Mouse (Mus musculus) brown adipose tissue, adult 24 weeks (tissue): Measurements from ENCODE around the gene Odf2. TPM values are rescaled to one million over a fixed set of nuclear protein-coding genes. Genes with fewer than 3 reads are reported as not detected.
"Not testable (repeated sequence)": the region's sequence is repeated elsewhere in the genome, so short reads cannot be mapped to it uniquely, and the experiment has no call there.

Experiments
- H3K27ac ChIP-seq: fragments of 200-500 bp; replicated peaks from 2 replicates; pipeline ENCODE4 v1.5.1; 2012; ENCODE audit warnings: low read depth, mild to moderate bottlenecking, low read length
- H3K4me1 ChIP-seq: fragments of 200-500 bp; 2 replicates; pipeline ENCODE4 v1.6.1; 2012; ENCODE audit warnings: low read length, mixed read lengths; ENCODE audit not compliant: control insufficient read depth, insufficient read depth, insufficient read length
- H3K4me3 ChIP-seq: fragments of 200-500 bp; 2 replicates; pipeline ENCODE4 v1.5.1; 2012; ENCODE audit warnings: low read depth, mild to moderate bottlenecking, low read length, moderate library complexity; ENCODE audit not compliant: insufficient read depth
- polyA plus RNA-seq: library from polyadenylated mRNA; stranded (reverse); fragments of >200 nt; gene quantifications from 2 replicates; pipeline ENCODE4 v1.2.4, GENCODE M21; 2012; ENCODE audit not compliant: missing spikeins, insufficient read depth, insufficient read length

Gene Odf2
- polyA plus RNA-seq, 1 experiment = 13.7 TPM

DNA sequence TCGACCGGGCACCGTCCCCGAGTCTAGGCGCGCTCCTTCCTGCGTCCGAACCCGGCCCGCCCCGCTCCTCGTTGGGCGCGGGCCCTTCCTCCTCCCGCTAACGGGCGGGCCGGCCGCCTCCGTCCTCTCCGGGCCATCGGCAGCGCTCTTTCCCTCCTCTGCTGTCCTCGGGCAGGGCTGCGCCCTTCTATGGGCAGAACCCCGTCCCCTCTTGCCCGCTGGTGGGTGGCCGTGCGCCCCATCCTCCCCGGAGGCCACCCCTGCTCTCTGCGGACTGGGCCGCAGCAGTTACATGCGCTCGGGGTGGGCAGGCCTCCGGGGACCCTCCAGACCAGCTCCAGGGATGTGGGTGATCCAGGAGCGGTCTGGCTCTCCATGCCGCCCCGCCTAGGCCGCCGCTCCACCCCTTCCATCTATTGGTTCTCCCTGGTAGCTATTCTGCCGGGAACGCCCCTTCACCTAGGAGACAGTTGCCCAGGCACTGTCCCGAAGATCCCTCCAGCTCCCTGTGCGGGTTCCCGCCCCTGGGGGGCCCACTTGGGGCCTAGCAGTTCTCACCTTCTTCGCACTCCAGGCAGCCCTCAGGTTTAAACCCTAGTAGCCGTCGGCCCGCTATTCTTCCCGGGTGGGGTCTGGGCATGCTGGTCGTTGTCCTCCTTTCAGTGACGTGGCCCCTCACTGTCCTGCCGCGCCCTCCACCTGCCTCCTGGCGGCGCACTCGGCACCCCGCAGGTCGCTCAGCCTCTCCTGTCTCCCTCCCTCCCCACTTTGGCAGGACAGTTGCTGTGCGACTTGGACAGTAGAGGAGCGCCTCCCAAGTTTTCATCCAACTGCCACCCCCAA lies 1.2 kb downstream of the Odf2 start:
- Histone ChIP-seq H3K4me3 (peak overlapping the region; percentile 84), H3K27ac (peak overlapping the region; percentile 25; the same call in 1 of the 2 replicates), H3K4me1 (peaks cover 4% of the 10 kb centered on the region; the same call in 1 of the 2 replicates)

DNA sequence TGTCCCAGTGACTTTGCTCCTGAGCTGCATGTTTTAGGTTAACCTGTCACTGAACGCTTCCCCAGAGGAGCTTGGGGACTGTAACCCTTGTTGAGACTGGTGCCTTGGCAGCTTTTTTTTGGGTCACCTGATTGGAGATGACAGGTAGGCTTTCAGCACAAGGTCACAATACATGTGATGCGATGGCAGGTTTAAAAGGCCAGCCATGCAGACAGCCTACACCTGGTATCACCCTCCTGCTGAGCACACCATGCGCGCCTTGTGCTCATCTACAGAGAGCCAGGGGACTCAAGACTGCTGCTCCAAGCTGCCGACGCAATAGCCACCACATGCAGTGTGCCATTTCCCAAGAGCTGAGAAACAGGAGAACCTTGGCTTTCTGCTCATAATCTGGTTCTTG lies 2.8 kb downstream of the Odf2 start:
- no peak overlapping the region for H3K4me3 ChIP-seq
- no peak overlapping the region for H3K27ac ChIP-seq
- H3K4me1 ChIP-seq = peaks cover 4% of the 10 kb centered on the region; the same call in 1 of the 2 replicates

DNA sequence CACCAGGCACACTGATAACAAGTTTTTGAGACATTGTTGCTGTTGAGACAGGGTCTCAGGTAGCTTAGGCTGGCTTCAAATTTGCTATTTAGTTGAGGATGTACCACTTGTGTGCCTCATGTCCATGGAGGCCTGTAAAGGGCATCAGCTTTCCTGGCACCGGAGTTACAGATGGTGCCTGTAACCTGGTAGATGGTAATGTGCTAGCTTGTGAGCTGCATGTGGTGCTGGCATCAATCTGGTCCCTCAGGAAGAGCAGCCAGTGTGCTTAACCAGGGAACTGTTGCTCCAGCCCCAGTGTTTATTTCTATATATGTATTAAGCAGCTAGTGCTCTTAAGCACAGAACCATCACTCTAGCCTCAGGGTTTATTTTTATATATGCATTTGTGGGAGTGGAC lies 7.0 kb downstream of the Odf2 start:
- Histone ChIP-seq H3K4me3 (no peak overlapping the region), H3K4me1 (no peaks in the 10 kb centered on the region; the same call in 1 of the 2 replicates), H3K27ac (no peak overlapping the region)

DNA sequence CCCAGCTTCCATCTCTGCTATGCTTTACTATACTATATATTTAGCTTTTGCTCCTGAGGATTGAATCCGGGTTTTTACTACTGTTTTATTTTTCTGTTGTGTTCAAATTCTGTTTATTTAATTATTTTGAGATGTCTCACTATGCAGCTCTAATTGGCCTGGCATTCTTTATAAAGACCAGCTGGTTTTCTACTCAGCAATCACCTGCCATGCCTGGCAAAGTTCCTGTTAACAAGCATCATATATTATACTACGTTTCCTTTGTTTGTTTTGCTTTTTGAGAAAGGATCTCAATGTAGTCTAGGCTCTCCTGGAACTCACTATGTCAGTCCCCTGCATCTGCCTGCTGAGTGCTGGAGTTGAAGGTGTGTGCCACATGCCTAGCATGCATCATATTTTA lies 8.3 kb downstream of the Odf2 start:
- H3K27ac ChIP-seq = no peak overlapping the region
- no peaks in the 10 kb centered on the region for H3K4me1 ChIP-seq
- no peak overlapping the region for H3K4me3 ChIP-seq

DNA sequence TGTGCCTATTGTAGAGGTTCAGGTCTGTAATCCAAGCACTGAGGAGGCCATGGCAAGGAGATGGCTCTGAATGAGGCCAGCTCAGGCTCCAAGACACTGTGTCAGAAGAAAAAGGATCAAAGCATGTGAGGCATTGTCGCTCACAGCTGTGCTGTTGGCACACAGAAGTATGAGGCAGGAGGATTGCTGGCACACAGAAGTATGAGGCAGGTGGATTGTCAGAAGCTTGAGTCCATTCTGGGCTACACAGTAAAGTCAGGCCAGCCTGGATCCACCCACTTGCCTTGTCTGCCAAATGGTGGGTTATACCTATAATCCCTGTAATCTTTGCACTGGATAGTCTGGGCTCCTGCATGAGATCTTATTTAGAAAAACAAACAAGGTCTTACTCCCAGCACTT lies 9.1 kb downstream of the Odf2 start:
- no peak overlapping the region for H3K27ac ChIP-seq
- no peaks in the 10 kb centered on the region for H3K4me1 ChIP-seq
- H3K4me3 ChIP-seq = no peak overlapping the region

DNA sequence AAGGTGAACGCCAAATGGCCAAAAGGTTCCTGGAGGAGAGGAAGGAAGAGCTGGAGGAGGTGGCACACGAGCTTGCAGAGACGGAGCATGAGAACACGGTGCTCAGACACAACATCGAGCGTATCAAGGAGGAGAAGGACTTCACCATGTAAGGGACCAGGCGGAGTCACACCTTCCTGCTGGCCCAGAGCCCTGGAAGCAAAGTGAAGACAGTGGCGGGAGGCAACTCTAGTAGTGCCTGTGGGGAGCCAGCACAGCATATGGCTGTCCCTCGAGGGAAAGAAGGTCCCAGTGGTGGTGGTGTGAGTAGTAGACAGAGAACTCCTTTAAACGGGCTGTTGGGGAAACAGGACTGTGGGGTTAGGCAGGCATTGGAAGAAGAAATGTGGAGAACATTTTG lies 13.2 kb downstream of the Odf2 start:
- no peak overlapping the region for H3K4me3 ChIP-seq
- no peaks in the 10 kb centered on the region for H3K4me1 ChIP-seq
- H3K27ac ChIP-seq = no peak overlapping the region

DNA sequence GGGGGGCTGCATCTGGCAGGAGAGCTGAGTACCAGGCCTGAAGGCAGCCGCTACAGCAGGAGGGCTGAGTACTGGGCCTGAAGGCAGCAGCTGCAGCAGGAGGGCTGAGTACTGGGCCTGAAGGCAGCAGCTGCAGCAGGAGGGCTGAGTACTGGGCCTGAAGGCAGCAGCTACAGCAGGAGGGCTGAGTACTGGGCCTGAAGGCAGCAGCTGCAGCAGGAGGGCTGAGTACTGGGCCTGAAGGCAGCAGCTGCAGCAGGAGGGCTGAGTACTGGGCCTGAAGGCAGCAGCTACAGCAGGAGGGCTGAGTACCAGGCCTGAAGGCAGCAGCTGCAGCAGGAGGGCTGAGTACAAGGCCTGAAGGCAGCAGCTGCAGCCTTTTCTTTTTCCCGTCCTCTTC lies 19.1 kb downstream of the Odf2 start:
- not testable (repeated sequence) for H3K4me3 ChIP-seq, H3K4me1 ChIP-seq, H3K27ac ChIP-seq

DNA sequence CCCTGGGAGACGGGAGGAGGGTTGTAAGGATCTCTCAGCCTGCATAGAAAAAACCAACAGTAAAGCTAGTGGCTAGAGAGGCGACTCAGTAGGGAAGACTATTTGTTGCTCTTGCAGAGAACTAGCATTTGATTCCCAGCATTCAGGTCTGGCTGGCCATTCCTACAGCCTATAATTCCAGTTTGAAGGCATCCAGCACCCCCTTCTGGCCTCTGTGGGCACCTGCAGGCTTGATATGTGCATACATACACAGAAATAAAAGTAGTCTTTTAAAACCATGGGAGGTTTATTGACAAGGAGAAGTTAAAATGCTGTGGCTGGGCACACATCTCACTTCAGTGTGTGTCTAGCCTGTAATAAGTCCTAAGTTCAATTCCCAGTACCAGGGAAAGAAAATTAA lies 21.0 kb downstream of the Odf2 start:
- Histone ChIP-seq H3K4me3 (no peak overlapping the region), H3K27ac (no peak overlapping the region), H3K4me1 (no peaks in the 10 kb centered on the region)

DNA sequence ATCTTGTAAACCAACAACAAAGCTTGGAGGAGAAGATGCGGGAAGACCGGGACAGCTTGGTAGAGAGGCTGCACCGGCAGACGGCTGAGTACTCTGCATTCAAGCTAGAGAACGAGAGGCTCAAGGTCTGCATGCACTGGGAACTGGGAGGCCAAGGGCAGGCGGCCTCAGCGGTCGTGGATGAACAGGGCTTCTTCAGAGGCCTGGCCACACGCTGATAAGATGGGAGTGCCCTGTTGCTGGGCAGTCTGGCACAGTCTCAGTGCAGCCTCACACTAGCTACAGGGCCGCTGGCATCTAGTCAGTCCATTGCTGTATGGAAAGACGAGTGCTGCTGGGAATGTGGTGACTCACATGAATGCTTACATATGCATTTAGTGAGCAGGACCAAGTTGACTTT lies 28.6 kb downstream of the Odf2 start:
- Histone ChIP-seq H3K4me1 (no peaks in the 10 kb centered on the region), H3K4me3 (no peak overlapping the region), H3K27ac (no peak overlapping the region)

DNA sequence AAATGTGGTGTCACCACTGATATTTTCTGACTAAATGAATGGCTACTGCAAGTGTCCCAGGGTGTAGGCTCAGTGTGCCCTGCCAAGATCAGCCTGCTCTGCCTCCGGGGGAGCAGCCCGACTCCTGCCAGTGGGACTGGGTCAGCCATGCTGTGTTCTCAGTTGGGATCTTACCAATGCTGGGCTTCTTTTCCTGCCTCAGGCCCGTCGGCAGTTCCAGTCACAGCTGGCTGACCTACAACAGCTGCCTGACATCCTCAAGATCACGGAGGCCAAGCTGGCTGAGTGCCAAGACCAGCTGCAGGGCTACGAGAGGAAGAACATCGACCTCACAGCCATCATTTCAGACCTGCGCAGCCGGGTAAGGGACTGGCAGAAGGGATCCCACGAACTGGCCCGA lies 33.0 kb downstream of the Odf2 start:
- H3K27ac ChIP-seq = no peak overlapping the region
- H3K4me1 ChIP-seq = no peaks in the 10 kb centered on the region
- no peak overlapping the region for H3K4me3 ChIP-seq

DNA sequence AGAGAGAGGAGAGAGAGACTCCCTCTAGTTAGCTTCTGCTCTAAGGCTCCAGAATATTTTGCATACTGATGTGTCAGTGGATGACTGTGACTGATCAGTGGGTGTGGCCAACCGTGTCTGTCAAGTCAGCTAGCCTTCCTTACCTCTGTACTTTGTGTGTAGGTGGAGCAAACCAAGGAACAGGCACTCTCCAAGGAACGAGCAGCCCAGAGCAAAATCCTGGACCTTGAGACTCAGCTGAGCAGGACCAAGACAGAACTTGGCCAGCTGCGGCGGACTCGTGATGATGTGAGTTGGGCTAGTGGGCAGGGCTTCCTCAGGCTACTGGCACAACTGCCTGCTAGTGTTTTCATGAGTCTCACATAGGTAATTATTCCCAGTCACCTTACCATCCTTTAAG lies 37.5 kb downstream of the Odf2 start:
- Histone ChIP-seq H3K4me3 (no peak overlapping the region), H3K4me1 (no peaks in the 10 kb centered on the region), H3K27ac (no peak overlapping the region)

DNA sequence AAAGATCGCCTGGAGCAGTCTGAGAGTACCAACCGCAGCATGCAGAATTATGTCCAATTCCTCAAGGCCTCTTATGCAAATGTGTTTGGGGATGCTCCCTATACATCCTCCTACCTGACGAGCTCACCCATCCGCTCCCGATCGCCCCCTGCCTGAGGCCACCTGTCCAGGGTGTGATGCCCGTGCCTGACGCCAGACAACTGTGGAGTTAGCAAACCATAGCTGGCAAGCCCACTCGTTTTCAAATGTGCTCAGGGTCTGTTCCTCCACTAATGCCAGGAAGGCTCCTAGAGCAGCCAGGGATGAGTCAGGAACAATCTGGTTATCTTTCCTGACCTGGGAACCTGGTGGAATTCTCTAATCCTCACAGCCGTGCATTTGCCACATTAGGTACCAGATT lies 41.5 kb downstream of the Odf2 start:
- Histone ChIP-seq H3K4me3 (no peak overlapping the region), H3K4me1 (no peaks in the 10 kb centered on the region), H3K27ac (no peak overlapping the region)

DNA sequence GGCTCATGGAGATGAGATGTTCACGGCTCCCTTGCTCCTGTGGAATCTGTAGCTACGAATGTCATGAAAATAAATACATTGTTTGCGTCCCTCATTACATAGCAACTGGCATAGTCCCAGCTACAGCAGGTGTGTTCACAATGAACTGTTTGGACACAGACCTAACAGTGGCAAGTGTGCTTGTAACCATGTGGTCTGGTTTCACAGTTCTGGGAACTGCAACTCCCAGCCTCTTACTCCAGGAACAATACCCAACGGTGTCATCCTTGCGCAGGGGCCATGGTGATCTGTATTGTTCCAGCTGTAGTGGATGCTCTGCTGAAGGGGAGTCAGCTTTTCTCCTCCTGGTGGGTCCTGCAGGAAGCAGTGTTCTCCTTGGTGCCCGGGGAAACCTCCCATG lies 42.2 kb downstream of the Odf2 start:
- Histone ChIP-seq H3K4me3 (no peak overlapping the region), H3K4me1 (peaks cover 4% of the 10 kb centered on the region; the same call in 1 of the 2 replicates), H3K27ac (no peak overlapping the region)

DNA sequence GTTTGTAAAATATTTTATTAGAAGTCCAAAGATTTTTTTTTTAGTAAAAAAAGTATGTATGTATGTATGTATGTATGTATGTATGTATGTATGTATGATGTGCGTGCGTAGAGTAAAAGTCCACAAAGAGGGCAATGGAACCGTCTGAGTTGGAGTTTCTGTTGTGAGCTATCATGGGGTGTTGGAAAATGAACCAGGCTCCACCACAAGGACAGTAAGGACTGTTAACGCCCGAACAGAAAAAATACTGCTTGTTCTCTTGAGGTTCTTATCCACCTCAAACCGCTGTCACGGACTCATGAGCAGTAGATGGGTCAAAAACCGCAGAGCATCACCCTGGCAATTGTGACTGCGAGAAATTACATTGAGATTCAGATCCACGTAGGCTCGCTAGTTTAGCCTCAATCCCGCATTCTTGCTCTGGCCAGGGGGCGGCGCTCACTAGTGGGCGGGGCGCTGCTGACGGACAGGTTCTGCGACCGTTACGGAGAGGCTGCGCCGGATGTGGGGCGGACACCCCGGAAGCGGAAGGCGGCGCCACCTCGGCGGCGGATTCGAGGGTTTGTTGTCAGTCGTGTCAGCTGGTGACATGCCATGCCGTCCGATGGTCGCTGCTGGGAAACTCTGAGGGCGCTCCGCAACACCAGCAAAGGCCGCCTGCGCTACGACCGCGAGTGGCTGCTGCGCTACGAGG lies 46.0 kb downstream of the Odf2 start, which contains the start of gene Gle1:
Gene Gle1 (plus strand): TSS at position 521 of the 694 bp plus-strand sequence.
- Histone ChIP-seq H3K27ac (peak within 1 kb of the TSS; percentile 63), H3K4me1 (peaks cover 6% of the 10 kb centered on the region; the same call in 1 of the 2 replicates), H3K4me3 (peak within 1 kb of the TSS; percentile 84)

DNA sequence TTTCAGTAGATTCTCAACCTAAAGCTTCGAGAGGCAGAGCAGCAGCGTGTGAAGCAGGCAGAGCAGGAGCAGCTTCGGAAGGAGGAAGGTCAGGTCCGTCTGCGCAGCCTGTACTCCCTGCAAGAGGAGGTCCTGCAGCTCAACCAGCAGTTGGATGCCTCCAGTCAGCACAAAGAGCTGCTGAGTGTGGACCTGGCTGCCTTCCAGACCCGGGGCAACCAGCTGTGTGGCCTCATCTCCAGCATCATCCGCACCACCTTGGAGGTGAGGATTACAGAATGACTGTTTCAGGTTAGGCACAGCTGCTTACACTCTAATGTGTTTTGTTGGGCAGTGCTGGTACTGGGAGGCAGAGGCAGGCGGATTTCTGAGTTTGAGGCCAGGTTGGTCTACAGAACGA lies 51.1 kb downstream of the Odf2 start:
- H3K4me1 ChIP-seq = peaks cover 22% of the 10 kb centered on the region; the same call in 1 of the 2 replicates
- H3K4me3 ChIP-seq = no peak overlapping the region

DNA sequence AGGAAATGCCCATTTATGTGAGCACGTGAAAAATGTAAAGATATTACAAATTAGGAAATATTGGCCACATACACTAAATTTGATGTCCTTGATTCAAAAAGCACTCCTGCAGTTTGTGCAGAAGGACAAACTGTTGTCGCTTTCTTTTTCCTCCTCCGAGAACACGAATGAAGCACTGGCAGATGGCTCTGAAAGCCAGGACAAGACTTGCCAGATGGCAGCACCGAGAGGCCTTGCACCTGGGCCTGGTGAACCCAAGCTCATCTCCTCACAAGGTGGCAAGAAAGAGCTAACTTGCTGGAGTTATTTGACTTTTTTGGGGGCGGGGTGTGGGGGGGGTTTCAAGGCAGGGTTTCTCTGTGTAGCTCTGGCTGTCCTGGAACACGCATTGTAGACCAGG lies 51.8 kb downstream of the Odf2 start:
- H3K4me3 ChIP-seq = no peak overlapping the region
- no peak overlapping the region for H3K27ac ChIP-seq
- peaks cover 25% of the 10 kb centered on the region; the same call in 1 of the 2 replicates for H3K4me1 ChIP-seq

More for the DNA sequence above, 51.1 kb downstream of the Odf2 start:
- H3K27ac ChIP-seq = no peak overlapping the region
